Mouse (Mus musculus) ES-Bruce4 (cell line): ENCODE results near the gene Pex14. TPM values are rescaled to one million over a fixed set of nuclear protein-coding genes. Genes with fewer than 3 reads are reported as not detected.

Source experiments
- H3K27ac ChIP-seq: 2 replicates; pipeline ENCODE4 v1.5.1; 2012; ENCODE audit warnings: low read length, inconsistent platforms; ENCODE audit not compliant: insufficient read depth
- H3K27me3 ChIP-seq: 2 replicates; pipeline ENCODE4 v1.6.1; 2012; ENCODE audit warnings: mild to moderate bottlenecking, low read length, inconsistent platforms; ENCODE audit not compliant: control insufficient read depth, poor library complexity, insufficient read depth, severe bottlenecking
- H3K36me3 ChIP-seq: 2 replicates; pipeline ENCODE4 v1.6.1; 2012; ENCODE audit warnings: inconsistent platforms, mild to moderate bottlenecking, low read length, moderate library complexity; ENCODE audit not compliant: control insufficient read depth, poor library complexity, insufficient read depth, severe bottlenecking
- H3K4me1 ChIP-seq: one replicate; pipeline ENCODE4 v1.8.1; 2011; ENCODE audit warnings: low read length; ENCODE audit not compliant: control insufficient read depth, insufficient read depth
- H3K4me3 ChIP-seq: 2 replicates; pipeline ENCODE4 v1.5.1; 2011; ENCODE audit warnings: low read depth, mild to moderate bottlenecking, low read length
- H3K9ac ChIP-seq: 2 replicates; pipeline ENCODE4 v1.6.1; 2012; ENCODE audit warnings: low read depth, mild to moderate bottlenecking, inconsistent platforms; ENCODE audit not compliant: poor library complexity, severe bottlenecking
- H3K9me3 ChIP-seq: replicated peaks from 2 replicates; pipeline ENCODE4 v1.6.1; 2012; ENCODE audit warnings: mild to moderate bottlenecking, low read length, inconsistent platforms; ENCODE audit not compliant: control insufficient read depth, poor library complexity, insufficient read depth, severe bottlenecking
- CTCF ChIP-seq: IDR thresholded peaks from one replicate; pipeline ENCODE4 v1.8.1; 2011; ENCODE audit warnings: low read depth, low read length
- EP300 ChIP-seq: IDR thresholded peaks from 2 replicates; pipeline ENCODE4 v1.6.1; 2011; ENCODE audit warnings: low read depth, low read length; ENCODE audit not compliant: insufficient read depth
- POLR2A ChIP-seq: IDR thresholded peaks from one replicate; pipeline ENCODE4 v1.8.1; 2011; ENCODE audit warnings: low read length; ENCODE audit not compliant: insufficient read depth
- polyA plus RNA-seq: library from polyadenylated mRNA; stranded (reverse); fragments of >200 nt; gene quantifications from 2 replicates; pipeline ENCODE4 v1.2.4, GENCODE M21; 2011; ENCODE audit warnings: low read depth; ENCODE audit not compliant: missing spikeins, insufficient read depth, insufficient read length

Gene Pex14
- polyA plus RNA-seq, 1 experiment, result 31.2 TPM

DNA sequence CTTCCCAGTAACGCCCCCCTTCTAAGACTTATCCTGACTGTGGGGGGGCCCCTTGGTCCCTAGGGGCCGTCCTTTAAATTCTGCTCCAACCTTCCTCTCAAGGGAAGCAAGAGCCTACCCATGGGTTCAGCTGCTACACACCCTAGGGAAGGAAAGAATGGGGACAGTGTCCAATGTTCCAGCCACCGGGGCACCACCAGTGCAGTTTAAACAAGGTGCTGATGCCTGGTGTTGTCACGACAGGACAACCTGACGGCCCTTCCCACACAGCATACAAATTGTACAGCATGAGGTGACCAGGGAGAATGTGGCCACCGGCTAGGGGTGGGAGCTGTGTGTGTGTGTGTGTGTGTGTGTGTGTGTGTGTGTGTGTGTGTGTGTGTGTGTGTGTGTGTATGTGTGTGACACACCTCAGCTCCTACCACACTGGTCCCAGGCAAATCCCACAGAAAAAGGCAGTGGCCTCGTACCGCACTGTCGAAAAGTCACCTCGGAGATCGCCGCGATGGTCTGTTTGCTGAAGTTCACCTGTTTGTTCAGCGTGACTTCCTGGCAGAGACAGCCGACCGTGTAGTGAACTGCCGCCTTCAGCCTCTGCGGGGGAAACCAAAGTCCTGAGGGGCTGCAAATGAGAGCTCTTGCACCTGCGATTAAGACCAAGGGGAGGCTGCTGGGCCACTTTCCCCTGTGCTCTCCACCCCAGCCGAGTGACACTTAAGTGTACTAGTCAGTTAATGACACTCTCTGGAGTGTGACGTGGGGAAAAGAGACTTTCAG is 32.3 kb upstream of the Pex14 start:
- no peaks in the 10 kb centered on the region for H3K4me1 ChIP-seq
- H3K9ac ChIP-seq, result no peak overlapping the region
- no peak overlapping the region for H3K4me3 ChIP-seq
- H3K27ac ChIP-seq, result no peak overlapping the region
- H3K36me3 ChIP-seq, result peaks cover 11% of the 10 kb centered on the region; the same call in 1 of the 2 replicates
- no peaks in the 10 kb centered on the region for H3K27me3 ChIP-seq
- TF ChIP-seq CTCF, result no peak
- TF ChIP-seq EP300, result no peak
- TF ChIP-seq POLR2A, result no peak
- no peaks in the 10 kb centered on the region for H3K9me3 ChIP-seq

DNA sequence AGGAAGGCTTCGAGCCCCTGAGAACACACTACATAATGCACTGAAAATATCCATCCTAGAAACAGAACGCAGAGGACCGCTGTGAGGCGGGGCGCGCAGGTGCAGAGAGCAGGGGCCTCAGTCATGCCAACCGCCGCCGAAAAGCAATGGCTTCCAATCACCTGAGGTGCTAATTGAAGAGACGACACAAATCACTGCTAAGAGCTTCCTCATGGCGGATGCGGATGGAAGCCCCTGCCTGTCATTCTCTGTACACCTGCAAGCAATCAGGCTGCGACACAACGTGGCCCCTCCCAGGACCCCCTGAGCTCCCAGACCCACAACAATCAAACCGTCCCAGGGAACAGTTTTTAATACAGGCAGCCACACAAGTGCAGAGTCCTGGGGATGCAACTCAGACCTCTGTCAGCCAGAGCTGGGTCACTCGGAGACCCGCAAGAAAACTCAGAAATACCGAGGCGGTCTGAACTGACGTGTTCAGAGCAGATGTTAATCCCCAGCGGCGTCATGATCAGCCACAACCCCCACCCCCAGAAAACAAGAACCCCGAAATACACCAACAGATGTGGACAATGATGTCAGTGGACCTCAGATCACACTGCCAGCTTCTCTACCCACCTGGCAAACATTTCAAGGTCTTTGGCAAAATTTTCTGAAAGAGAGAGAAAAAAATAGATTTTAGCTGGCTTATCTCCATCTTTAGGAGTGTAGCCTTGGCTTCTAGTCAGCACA is 31.5 kb upstream of the Pex14 start:
- peaks cover 11% of the 10 kb centered on the region; the same call in 1 of the 2 replicates for H3K36me3 ChIP-seq
- no peaks in the 10 kb centered on the region for H3K27me3 ChIP-seq
- H3K27ac ChIP-seq, result no peak overlapping the region
- H3K4me1 ChIP-seq, result no peaks in the 10 kb centered on the region
- H3K4me3 ChIP-seq, result no peak overlapping the region
- TF ChIP-seq EP300 (no peak), POLR2A (no peak), CTCF (no peak)
- H3K9me3 ChIP-seq, result no peaks in the 10 kb centered on the region
- no peak overlapping the region for H3K9ac ChIP-seq

- no peak overlapping the region for H3K27ac ChIP-seq
- H3K9me3 ChIP-seq, result no peaks in the 10 kb centered on the region
- no peak for TF ChIP-seq EP300
- no peak for TF ChIP-seq POLR2A
- TF ChIP-seq CTCF, result no peak
- no peak overlapping the region for H3K4me3 ChIP-seq
- H3K9ac ChIP-seq, result no peak overlapping the region
- no peaks in the 10 kb centered on the region for H3K27me3 ChIP-seq
- H3K4me1 ChIP-seq, result no peaks in the 10 kb centered on the region
- peaks cover 11% of the 10 kb centered on the region; the same call in 1 of the 2 replicates for H3K36me3 ChIP-seq
Observed at GRCm38 (mm10) chr4:149128467-149128866, 28.8 kb upstream of the Pex14 start.

- Histone ChIP-seq H3K36me3 (peaks cover 9% of the 10 kb centered on the region; the same call in 1 of the 2 replicates), H3K9me3 (no peaks in the 10 kb centered on the region), H3K27me3 (no peaks in the 10 kb centered on the region), H3K4me3 (no peak within 1 kb of the TSS), H3K4me1 (no peaks in the 10 kb centered on the region), H3K27ac (no peak within 1 kb of the TSS), H3K9ac (no peak within 1 kb of the TSS)
- TF ChIP-seq POLR2A (no peak), CTCF (no peak), EP300 (no peak)
Observed at GRCm38 (mm10) chr4:149126663-149127062, 27.0 kb upstream of the Pex14 start, which contains the start of gene Cort. Cort (minus strand) TSS chr4:149126763.

DNA sequence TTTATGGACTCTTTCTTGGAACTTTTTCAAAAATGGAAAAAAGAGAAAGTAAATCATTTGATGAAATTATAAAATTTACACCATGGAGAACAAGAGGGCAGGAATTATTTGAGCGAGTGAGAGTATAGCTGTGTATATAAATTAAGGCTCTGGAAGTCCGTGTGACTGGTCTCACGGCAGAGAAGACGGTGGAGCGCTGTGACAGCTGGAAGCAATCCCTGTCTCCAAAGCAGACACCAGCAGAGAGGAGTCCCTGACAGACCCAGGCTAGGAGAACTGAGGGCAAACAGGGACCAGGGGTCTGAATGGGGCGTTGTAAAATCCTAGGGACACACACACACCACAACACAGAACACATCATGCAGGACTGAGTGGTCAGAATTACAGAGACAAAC is 26.4 kb upstream of the Pex14 start:
- Histone ChIP-seq H3K27me3 (no peaks in the 10 kb centered on the region), H3K4me3 (no peak overlapping the region), H3K27ac (no peak overlapping the region), H3K9me3 (no peaks in the 10 kb centered on the region), H3K36me3 (peaks cover 7% of the 10 kb centered on the region; the same call in 1 of the 2 replicates), H3K9ac (no peak overlapping the region), H3K4me1 (no peaks in the 10 kb centered on the region)
- TF ChIP-seq CTCF (no peak), POLR2A (no peak), EP300 (no peak)
